Comparison of ENCODE assay signal across 15 mouse cellular contexts in genomic region chr3:65230978-65231377, GRCm38 (mm10).
"Had no signal": no experiment of that assay in that cellular context is flagged by ENCODE, and none has a peak within 500 bp of the region (broad histone marks: within the 10 kb centered on the region; RNA-seq: fewer than 3 reads in every experiment).

No protein-coding gene starts in this region.

- DNase-seq: kidney, adult 2 months; kidney, postnatal 25 days; layer of hippocampus, adult 9-11 months; liver; liver, embryonic 13.5 days; liver, postnatal 0 days; lung, postnatal 14 days; thymus, adult 18-20 months; thymus, postnatal 14 days had no signal

- H3K36me3 ChIP-seq: kidney, embryonic 15.5 days; limb, embryonic 12.5 days; liver, embryonic 13.5 days; lung, embryonic 15.5 days had no signal

- H3K4me3 ChIP-seq: kidney, embryonic 15.5 days; limb, embryonic 12.5 days; liver, embryonic 13.5 days; lung, embryonic 15.5 days; megakaryocyte, embryonic 14.5 days had no signal

- H3K9ac ChIP-seq: kidney, embryonic 15.5 days; limb, embryonic 12.5 days; liver, embryonic 13.5 days; liver, postnatal 0 days; lung, embryonic 15.5 days had no signal

- H3K4me1 ChIP-seq: kidney, embryonic 15.5 days; limb, embryonic 12.5 days; liver, embryonic 13.5 days; lung, embryonic 15.5 days; megakaryocyte, embryonic 14.5 days had no signal

- H3K4me2 ChIP-seq: kidney, embryonic 15.5 days; limb, embryonic 12.5 days; liver, embryonic 13.5 days; lung, embryonic 15.5 days had no signal

- H3K9me3 ChIP-seq: liver, embryonic 13.5 days; lung, embryonic 15.5 days had no signal

- ATAC-seq: intestine, embryonic 16.5 days; liver, postnatal 0 days had no signal

- H3K27ac ChIP-seq: kidney, embryonic 15.5 days; limb, embryonic 12.5 days; liver, embryonic 13.5 days; lung, embryonic 15.5 days; macrophage had no signal

- H3K27me3 ChIP-seq: kidney, embryonic 15.5 days; limb, embryonic 12.5 days; liver, embryonic 13.5 days; lung, embryonic 15.5 days; megakaryocyte, embryonic 14.5 days had no signal
